Mouse (Mus musculus) hindlimb bud, embryonic 11.5 days (tissue): Measurements from ENCODE around the gene Abhd15.

ENCODE experiments used
- DNase-seq: peaks from one replicate; pipeline ENCODE4 v3.0.0-alpha.2; 2012; ENCODE audit warnings: low read depth, low spot score; ENCODE audit errors: extremely low spot score

Abhd15 gene

DNA sequence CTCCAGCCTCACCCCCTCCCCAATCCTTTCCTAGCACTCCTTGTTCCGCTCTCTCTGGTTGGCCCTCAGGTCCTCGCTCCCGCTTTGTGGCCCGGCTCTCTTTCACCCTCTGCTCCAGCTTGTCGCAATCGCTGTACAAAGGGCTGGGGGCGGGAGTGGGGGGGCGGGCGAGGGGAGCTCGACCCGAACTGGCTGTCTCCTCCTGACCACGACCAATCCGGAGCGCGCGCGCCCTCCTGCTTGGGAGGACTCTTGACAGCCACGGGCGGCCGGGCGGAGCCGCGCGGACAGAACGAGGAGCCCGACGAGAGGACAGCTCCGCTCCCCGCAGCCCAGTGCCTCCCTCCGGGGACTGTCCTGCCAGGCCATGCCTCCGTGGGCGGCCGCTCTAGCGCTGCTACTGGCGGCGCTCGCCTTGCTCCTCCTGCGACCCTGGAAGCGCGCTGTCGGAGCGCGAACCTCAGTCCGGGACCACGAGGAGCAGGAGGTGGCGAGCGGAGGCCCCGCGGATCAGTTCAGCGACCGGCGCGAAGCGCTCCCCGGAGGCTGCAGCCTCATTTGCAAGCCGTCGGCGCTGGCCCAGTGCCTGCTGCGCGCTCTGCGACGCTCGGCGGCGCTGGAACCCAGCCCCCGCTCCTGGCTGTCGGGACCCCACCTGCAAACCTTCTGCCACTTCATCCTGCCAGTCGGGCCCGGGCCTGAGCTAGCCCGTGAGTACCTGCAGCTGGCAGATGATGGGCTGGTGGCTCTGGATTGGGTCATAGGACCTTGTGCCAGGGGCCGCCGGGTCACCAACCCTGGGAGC, at the start of gene Abhd15:
Gene Abhd15, plus strand, starts transcription at position 290 of the 805 bp plus-strand sequence.
- DNase-seq, result no peak

DNA sequence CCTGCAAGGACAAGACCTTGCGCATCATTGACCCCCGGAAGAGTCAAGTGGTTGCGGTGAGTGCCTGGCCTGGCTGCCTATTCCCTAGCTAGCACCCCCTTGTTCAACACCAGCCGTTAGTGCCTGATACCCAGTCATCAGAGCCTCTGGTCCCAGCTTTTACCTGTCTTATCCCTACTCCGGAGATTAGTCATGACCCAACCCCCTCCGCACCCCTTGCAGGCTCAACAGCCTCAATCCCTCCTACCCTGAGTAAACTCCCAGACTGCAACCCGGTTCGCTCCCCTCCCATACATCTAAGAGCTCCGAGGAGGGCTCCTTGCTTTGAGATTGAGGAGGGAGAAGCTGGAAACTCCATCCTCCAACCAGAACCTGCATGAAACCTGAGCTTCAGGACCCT, 48.4 kb upstream of the Abhd15 start:
- DNase-seq, result no peak

- DNase-seq, result no peak
These were observed 47.8 kb upstream of the Abhd15 start for GRCm38 (mm10) chr11:77467157-77467556.

DNA sequence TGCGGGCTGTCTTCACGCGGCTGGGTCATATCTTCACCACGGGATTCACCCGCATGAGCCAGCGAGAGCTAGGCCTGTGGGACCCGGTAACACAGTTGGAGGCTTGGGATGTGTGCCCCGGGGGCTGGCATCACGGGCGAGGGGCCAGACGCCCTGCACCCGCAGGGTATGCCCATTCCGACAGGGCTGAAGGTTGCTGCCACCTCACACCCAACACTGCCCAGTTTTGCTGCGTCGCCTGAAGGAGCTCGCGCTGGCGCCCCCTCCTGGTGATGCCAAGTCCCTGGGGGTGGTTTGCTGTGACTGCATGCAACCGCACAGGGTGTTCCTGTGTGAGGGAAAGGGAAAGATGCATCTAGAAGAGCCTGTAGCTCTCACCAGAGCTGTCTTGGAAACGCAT, 47.1 kb upstream of the Abhd15 start:
- no peak for DNase-seq

- no peak for DNase-seq
These were observed 46.5 kb upstream of the Abhd15 start for GRCm38 (mm10) chr11:77468397-77468796.

DNA sequence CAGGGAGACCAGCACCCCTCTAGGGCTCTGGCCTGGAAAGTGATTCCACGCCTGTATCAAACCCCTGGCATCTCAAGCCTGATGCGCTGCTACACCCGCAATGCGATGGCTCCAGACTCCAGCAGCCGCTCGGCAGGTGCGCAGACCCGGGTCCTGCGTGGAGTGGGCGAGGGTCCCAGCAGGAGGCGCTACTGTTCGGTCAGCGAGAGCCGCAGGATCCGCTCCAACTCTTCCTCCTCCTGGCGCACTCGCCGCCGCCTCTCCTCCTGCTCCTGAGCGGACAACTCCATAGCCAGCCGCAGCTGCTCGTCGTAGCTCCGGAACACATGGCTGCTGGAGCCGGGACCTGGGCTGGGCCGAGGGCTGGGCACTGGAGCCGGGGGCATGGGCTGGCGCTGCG, 43.5 kb upstream of the Abhd15 start:
- no peak for DNase-seq

DNA sequence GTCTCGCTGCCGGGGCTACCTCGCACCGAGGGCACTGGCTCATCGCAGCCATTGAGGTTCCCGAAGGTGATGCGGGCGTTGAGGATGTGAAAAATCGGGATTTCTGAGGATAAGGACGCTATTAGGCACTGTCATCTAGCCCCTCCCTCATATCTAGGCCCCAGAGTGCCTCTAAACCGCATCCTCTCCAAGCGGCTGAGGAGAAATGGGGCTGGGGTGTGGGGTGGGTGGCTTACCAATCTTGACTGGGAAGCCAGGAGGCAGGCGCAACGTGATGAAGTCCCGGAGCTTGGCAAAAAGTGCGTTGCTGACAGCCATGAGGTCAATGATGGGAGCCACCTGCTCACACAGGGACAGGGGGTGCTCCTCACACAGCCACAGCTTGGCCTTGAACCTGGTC, 42.1 kb upstream of the Abhd15 start:
- DNase-seq, result no peak

DNA sequence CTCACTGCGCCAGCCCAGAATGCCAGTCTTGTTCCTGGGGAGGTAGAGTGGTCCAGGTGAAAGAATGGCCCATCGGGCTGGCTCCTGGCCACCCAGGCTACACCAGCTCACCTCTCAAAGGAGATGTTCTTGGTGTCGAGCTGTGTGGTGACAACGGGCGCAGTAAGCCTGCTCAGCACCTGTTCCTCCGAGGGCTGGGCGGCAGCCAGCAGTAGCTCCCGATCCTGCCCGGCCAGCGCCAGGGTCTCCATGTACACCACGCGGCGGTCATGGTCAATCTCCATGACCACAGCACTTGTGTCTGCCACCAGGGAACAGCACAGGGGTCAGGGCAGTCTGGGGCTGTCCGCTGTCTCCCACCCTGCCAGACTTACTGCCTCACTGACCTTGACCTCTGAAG, 38.7 kb upstream of the Abhd15 start:
- no peak for DNase-seq

DNA sequence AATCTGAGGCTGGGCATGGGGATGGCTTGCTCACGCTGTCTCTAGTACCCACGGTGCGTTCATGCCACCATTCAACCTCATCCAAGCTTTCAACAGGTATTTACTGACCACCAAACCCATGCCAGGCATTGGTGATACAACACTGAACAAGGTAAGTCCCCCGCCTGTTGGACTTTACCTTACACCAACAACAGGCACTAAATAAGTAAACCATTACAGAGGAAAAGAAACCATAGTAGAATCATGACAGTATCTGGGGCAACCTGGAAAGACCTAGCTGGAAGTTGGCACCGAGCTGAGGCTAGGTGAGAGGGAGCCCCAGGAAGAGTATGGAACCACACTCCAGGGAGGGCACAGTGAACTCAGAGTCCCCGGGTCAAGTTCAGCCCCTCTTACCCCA, 38.0 kb upstream of the Abhd15 start:
- DNase-seq, result no peak

GRCm38 (mm10) chr11:77483043-77483442, 31.9 kb upstream of the Abhd15 start:
- no peak for DNase-seq

GRCm38 (mm10) chr11:77483510-77484255, 31.2 kb upstream of the Abhd15 start:
- no peak for DNase-seq

DNA sequence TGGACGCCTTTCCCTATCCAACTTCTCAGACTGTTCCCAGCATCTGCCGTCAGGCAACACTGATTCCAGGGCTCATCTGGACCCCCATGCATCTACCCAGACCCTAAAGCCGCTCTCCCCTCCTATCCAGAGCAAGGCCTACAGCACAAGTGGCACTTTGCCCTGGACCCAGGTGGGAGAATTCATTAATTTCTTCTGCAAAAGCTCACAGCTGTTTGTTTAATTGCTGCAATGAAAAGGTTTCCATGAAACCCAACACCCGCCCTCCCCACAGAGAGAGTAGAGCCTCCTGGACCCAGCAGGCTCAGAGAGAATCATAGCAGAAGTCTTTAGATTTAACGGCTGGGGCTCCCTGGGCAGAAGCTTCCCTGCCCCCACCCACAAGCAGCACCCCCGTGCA, 29.7 kb upstream of the Abhd15 start:
- no peak for DNase-seq

- DNase-seq, result no peak
These were observed 28.1 kb upstream of the Abhd15 start for GRCm38 (mm10) chr11:77486798-77487197.

DNA sequence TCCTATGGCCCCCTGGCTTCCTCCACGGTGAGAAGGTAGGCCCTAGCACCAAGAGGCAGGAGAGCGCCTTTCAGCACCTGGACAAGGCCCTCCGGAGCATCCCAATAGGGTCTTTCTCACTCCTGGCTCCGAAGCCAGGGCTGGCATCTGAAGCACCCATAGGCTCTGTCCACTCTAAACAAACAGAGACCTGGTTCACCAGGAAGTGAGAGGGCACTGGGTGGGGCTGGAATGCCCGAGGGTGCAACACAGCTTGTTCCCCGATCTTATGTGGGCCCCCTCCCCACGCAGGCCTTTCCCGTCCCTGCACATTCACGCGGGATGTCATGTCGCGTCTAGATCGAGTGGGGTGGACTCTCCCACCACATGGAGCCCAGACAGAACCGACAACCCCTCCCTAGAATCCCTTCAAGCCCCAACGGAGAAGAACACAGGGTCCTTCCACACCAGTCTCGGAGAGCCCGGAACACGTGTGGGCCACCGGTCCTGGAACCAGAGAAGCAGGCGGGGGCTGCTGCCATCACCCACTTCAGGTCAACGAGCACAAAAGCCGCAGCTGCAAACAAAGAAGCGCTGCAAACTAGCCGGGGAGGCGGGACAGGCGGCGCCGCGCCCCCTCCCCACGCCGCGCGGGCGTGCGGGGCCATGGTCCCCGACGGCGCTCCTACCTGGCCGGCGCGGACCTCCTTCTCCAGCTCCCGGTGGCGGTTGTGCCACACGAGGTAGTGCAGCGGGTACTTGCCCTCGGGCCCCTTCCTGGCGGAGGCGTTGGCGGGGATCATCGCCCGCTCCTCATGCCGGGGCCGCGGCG, 25.9 kb upstream of the Abhd15 start:
- DNase-seq, result no peak

GRCm38 (mm10) chr11:77489591-77490235, 25.2 kb upstream of the Abhd15 start, which contains the start of gene Ankrd13b:
TSS of gene Ankrd13b (minus strand) at chr11:77489678.
- no peak for DNase-seq

DNA sequence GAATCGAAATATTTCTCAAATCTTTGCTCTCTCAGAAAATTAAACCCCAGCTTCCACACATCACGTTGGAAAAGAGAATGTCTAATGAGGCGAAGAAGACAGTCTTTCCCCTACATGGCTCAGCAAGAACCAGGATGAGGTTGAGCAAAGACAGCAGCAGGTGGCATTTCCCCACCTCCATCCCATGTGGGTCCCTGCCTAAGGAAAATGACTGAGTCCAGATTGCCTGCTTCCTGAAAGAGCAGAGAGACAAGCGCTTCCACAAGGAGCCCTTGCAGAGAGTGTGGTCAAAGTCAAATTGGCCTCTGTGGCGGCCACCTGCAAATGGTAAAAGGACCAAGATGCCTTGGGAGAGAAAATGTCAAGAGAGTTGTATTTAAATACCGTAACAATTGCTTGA, 24.5 kb upstream of the Abhd15 start:
- DNase-seq, result no peak

DNA sequence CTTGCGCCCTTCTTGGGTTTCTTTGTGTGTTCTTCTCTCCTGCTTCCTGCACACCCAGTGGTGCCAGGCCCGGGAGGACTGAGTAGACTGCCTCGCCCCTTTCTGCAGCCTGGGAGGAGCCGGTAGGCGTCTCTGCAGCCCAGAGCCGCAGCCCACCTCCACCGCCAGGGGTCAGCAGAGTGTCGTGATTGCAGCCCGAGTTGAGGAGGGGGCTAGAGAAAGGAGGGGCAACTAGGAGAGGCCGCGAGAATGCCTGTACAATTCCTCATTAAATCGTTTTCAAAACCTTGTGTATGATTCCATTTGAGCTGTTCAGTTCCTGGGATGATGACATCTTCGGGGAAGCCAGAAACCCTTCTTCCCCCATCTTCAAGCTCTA, 23.8 kb upstream of the Abhd15 start:
- DNase-seq, result peak; percentile 97

- DNase-seq, result no peak
These were observed 23.2 kb upstream of the Abhd15 start for GRCm38 (mm10) chr11:77491502-77492291.

- DNase-seq, result no peak
These were observed 22.5 kb upstream of the Abhd15 start for GRCm38 (mm10) chr11:77492311-77492871.

- no peak for DNase-seq
These were observed 22.0 kb upstream of the Abhd15 start for GRCm38 (mm10) chr11:77492911-77493332.
